Mouse (Mus musculus) thymus, postnatal 10 days (tissue): ENCODE measurements around the gene Gm26992.
"Not testable (repeated sequence)": the region's sequence is repeated elsewhere in the genome, so short reads cannot be mapped to it uniquely, and the experiment has no call there.

ENCODE experiments used
- DNase-seq, 2 experiments: peaks; one replicate each; pipeline ENCODE4 v3.0.0; 2021; ENCODE audit warnings: low spot score in 2 of 2

The Gm26992 gene

GRCm38 (mm10) chrX:103421710-103422109, at the start of gene Gm26992:
Gm26992 (plus strand) TSS chrX:103422010.
- no peak for DNase-seq

GRCm38 (mm10) chrX:103374250-103374649, 47.6 kb upstream of the Gm26992 start:
- no peak for DNase-seq

GRCm38 (mm10) chrX:103384528-103384927, 37.3 kb upstream of the Gm26992 start:
- DNase-seq = no peak

GRCm38 (mm10) chrX:103388131-103388530, 33.7 kb upstream of the Gm26992 start:
- DNase-seq = no peak

GRCm38 (mm10) chrX:103393841-103394240, 28.0 kb upstream of the Gm26992 start:
- no peak for DNase-seq

- no peak for DNase-seq
Observed at GRCm38 (mm10) chrX:103405021-103405420, 16.8 kb upstream of the Gm26992 start.

- no peak for DNase-seq
Observed at GRCm38 (mm10) chrX:103414167-103414566, 7.6 kb upstream of the Gm26992 start, which contains the start of gene Tsx. Tsx (plus strand) TSS chrX:103414467.

GRCm38 (mm10) chrX:103427677-103428076, 5.9 kb downstream of the Gm26992 start:
- no peak for DNase-seq

GRCm38 (mm10) chrX:103432293-103432692, 10.5 kb downstream of the Gm26992 start:
- no peak for DNase-seq

- no peak for DNase-seq
Observed at GRCm38 (mm10) chrX:103438023-103438422, 16.2 kb downstream of the Gm26992 start.

GRCm38 (mm10) chrX:103440803-103441202, 19.0 kb downstream of the Gm26992 start:
- DNase-seq = peak in 1 of 2 experiments; percentile 10

- DNase-seq = peak; percentile 14 to 21
Observed at GRCm38 (mm10) chrX:103443755-103444154, 21.9 kb downstream of the Gm26992 start.

- peak; percentile 7 to 43 for DNase-seq
Observed at GRCm38 (mm10) chrX:103447539-103448169, 25.8 kb downstream of the Gm26992 start.

GRCm38 (mm10) chrX:103448429-103448828, 26.6 kb downstream of the Gm26992 start:
- not testable (repeated sequence) for DNase-seq

GRCm38 (mm10) chrX:103448943-103449722, 27.3 kb downstream of the Gm26992 start:
- not testable (repeated sequence) for DNase-seq

GRCm38 (mm10) chrX:103452815-103453214, 31.0 kb downstream of the Gm26992 start:
- DNase-seq = no peak

GRCm38 (mm10) chrX:103460056-103460455, 38.2 kb downstream of the Gm26992 start:
- DNase-seq = no peak

- no peak for DNase-seq
Observed at GRCm38 (mm10) chrX:103468998-103469397, 47.2 kb downstream of the Gm26992 start.

- no peak for DNase-seq
Observed at GRCm38 (mm10) chrX:103472346-103472745, 50.5 kb downstream of the Gm26992 start.

- DNase-seq = peak; percentile 72 to 75
Observed at GRCm38 (mm10) chrX:103477507-103477906, 55.7 kb downstream of the Gm26992 start.

GRCm38 (mm10) chrX:103481243-103482096, 59.7 kb downstream of the Gm26992 start:
- DNase-seq = peak in 1 of 2 experiments; percentile 50

GRCm38 (mm10) chrX:103482097-103482451, 60.3 kb downstream of the Gm26992 start:
- DNase-seq = no peak
